Mouse (Mus musculus) erythroblast, embryonic 14.5 days (primary cell): ENCODE measurements around the gene Mtmr11.

Experiments
- GATA1 ChIP-seq: IDR thresholded peaks from 2 replicates; pipeline ENCODE4 v1.6.1; 2012; ENCODE audit warnings: low read length, inconsistent platforms, mixed read lengths
- TAL1 ChIP-seq: IDR thresholded peaks from 3 replicates; pipeline ENCODE4 v1.6.1; 2012; ENCODE audit warnings: low read length, inconsistent platforms, mixed read lengths

DNA sequence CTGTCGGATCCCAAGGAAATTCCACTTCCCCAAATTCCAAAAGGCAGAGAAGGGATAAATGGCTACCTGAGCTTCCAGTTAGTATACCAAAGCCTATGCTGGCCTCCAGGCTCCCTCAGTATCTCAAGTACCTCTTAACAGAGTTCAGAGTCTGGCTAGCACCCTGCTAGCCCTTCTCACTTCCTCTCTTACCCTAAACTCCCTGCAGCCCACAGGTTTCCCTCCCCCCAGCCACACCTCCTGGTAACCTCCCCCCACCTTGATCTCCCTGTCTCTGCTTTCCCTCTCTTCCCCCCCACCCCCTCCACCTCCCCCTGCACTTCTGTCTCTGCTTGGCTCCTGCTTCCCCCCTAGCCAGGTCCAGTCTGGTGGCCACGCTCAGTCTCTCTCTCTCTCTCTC lies 37.9 kb downstream of the Mtmr11 start:
- TF ChIP-seq GATA1 (no peak), TAL1 (no peak)
